Mouse (Mus musculus) hindbrain, embryonic 14.5 days (tissue): ENCODE measurements at regions not wholly inside any gene's neighbourhood (a gene's known extent, or its start where the extent isn't known, plus 50 kb on each side); places are given as distances from the start of the nearest gene placed in this dataset.
"Not testable (repeated sequence)": the region's sequence is repeated elsewhere in the genome, so short reads cannot be mapped to it uniquely, and the experiment has no call there.

Experiments used
- ATAC-seq: fragments of 200-750 bp; cut with Nextera tagmentation; 2 replicates; pipeline ENCODE4 v1.8.0; 2017; ENCODE audit warnings: moderate number of reproducible peaks, mild to moderate bottlenecking, moderate TSS enrichment, moderate library complexity; ENCODE audit not compliant: low FRiP score
- DNase-seq: peaks from one replicate; pipeline ENCODE4 v3.0.0-alpha.2; 2015; ENCODE audit warnings: low spot score
- H3K27ac ChIP-seq: fragments of 300-500 bp; sonication (generic); 2 replicates; pipeline ENCODE4 v1.5.1; 2014; ENCODE audit warnings: mild to moderate bottlenecking, moderate library complexity
- H3K27me3 ChIP-seq: fragments of 300-500 bp; sonication (generic); 2 replicates; pipeline ENCODE4 v1.6.1; 2014; ENCODE audit warnings: mild to moderate bottlenecking, low read length, mixed read lengths; ENCODE audit not compliant: control insufficient read depth, insufficient read depth
- H3K36me3 ChIP-seq: fragments of 300-500 bp; sonication (generic); replicated peaks from 2 replicates; pipeline ENCODE4 v1.6.1; 2014; ENCODE audit not compliant: control insufficient read depth, insufficient read depth
- H3K4me1 ChIP-seq: fragments of 300-500 bp; sonication (generic); replicated peaks from 2 replicates; pipeline ENCODE4 v1.6.1; 2014; ENCODE audit warnings: antibody characterized with exemption, low read length, mixed read lengths; ENCODE audit not compliant: control insufficient read depth, insufficient read depth
- H3K4me2 ChIP-seq: fragments of 300-500 bp; sonication (generic); replicated peaks from 2 replicates; pipeline ENCODE4 v1.6.1; 2014; ENCODE audit warnings: mild to moderate bottlenecking, moderate library complexity
- H3K4me3 ChIP-seq: fragments of 300-500 bp; sonication (generic); replicated peaks from 2 replicates; pipeline ENCODE4 v1.5.1; 2014; ENCODE audit warnings: mild to moderate bottlenecking, low read length
- H3K9ac ChIP-seq: fragments of 300-500 bp; sonication (generic); 2 replicates; pipeline ENCODE4 v1.6.1; 2014
- H3K9me3 ChIP-seq: fragments of 300-500 bp; sonication (generic); 2 replicates; pipeline ENCODE4 v1.6.1; 2016; ENCODE audit warnings: low read length; ENCODE audit not compliant: control insufficient read depth
- WGBS: fragments of 180-500 bp; shearing (Covaris S2); extraction: QIAGEN DNeasy Blood & Tissue Kit; methylation state at CpG from one replicate; pipeline ENCODE4 v1.1.7; 2014; 5-methylcytosine and 5-hydroxymethylcytosine counted together

DNA sequence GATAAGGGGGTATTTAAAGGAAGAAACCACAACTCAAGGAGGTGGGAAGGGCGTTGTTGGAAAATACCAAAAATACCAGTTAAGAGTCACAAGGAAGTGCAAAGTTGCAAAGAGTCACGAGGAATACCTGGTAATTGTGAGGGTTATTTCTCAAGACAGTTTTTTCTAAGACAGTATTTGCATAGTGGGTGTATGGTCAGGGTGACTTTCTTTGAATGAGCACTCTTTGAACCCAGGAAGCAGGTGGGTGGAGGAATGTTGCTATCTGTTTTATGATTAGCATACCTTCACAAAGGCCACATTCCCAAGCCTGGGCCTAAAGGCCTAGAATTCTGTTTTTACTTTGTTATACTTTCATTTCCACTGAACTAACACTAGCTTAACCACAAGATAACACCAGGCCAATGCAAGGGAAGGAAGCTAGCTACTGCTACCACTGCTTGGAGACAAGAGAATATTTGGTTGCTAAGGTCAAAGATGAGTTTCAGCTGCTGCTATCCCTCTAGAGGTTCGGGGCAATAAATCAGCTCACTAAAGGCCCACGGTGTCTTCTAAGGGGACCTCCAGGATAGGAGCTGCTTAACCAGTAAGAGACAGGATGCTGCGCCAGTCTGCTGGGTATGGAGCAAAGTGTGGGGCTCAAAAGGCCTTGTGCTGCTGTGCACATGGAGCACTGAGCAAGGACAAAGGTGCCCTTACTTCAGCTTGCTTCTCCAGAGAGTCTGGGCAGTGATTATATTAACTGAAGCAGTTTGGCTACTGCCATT lies 133.6 kb downstream of the Ptpn20 start:
- not testable (repeated sequence) for H3K9ac ChIP-seq, H3K4me3 ChIP-seq, H3K4me1 ChIP-seq, H3K4me2 ChIP-seq, DNase-seq, H3K36me3 ChIP-seq, H3K27me3 ChIP-seq, H3K27ac ChIP-seq, H3K9me3 ChIP-seq, ATAC-seq
- 90% methylated on average over 5 of the region's 5 CpGs for WGBS

- Histone ChIP-seq H3K4me2 (no peak overlapping the region), H3K36me3 (no peaks in the 10 kb centered on the region), H3K9ac (no peak overlapping the region), H3K9me3 (no peaks in the 10 kb centered on the region), H3K4me1 (0 out of 2 replicates have a peak, but pooled peaks cover 2% of the 10 kb centered on the region), H3K27me3 (no peaks in the 10 kb centered on the region), H3K27ac (no peak overlapping the region), H3K4me3 (no peak overlapping the region)
- DNase-seq (no peak), ATAC-seq (no peak)
- 93% methylated on average over 10 of the region's 10 CpGs for WGBS
These were observed 137.5 kb downstream of the Ptpn20 start for GRCm38 (mm10) chr14:33726500-33726899.

DNA sequence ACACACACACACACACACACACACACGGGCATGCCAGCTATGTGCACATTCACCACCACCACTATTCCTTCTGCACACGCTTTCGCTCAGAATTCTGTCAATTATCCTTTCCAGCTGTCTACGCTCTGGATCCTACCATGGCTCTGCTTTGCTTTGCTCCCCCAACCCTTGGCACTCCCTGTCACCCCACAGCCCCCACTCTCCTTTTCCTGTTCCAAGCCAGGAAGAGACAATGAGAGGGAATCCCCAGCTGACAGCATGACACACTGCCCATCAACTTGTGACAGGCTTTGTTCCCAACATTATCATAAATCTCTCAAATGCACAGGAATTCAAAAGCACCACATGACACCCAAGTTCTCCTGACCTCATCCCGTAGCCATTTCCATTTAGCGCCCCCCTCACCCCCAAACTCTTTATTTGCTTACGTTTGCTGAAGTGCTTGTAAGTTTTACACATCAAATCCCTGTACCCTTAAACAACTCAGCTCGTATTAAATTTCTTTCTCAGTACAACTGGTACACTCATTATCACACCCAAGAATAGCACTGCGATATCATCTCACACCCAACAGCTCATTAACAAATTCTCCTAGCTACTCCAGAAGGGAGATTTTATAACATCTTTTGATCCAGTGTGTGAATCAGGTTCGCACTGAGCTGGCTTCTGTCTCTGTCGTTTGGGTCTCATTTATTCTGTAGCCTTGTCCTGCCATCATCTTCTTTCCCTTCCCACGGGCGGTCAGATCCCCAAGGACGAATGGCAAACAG lies 140.3 kb downstream of the Ptpn20 start:
- H3K27ac ChIP-seq = no peak overlapping the region
- ATAC-seq (0 out of 2 replicates have a peak, but pooled peaks have one; percentile 46), DNase-seq (no peak)
- H3K4me2 ChIP-seq = no peak overlapping the region
- H3K36me3 ChIP-seq = no peaks in the 10 kb centered on the region
- no peaks in the 10 kb centered on the region for H3K27me3 ChIP-seq
- 0 out of 2 replicates have a peak, but pooled peaks cover 2% of the 10 kb centered on the region for H3K4me1 ChIP-seq
- no peak overlapping the region for H3K9ac ChIP-seq
- H3K9me3 ChIP-seq = no peaks in the 10 kb centered on the region
- no peak overlapping the region for H3K4me3 ChIP-seq
- 43% methylated on average over 13 of the region's 14 CpGs for WGBS

- H3K27ac ChIP-seq = no peak overlapping the region
- no peak overlapping the region for H3K9ac ChIP-seq
- DNase-seq (peak; percentile 51), ATAC-seq (no peak; the same call in 1 of the 2 replicates)
- no peaks in the 10 kb centered on the region for H3K9me3 ChIP-seq
- H3K4me3 ChIP-seq = no peak overlapping the region
- 24% methylated on average over 5 of the region's 5 CpGs for WGBS
- no peaks in the 10 kb centered on the region for H3K27me3 ChIP-seq
- H3K4me2 ChIP-seq = no peak overlapping the region
- H3K4me1 ChIP-seq = 0 out of 2 replicates have a peak, but pooled peaks cover 2% of the 10 kb centered on the region
- H3K36me3 ChIP-seq = no peaks in the 10 kb centered on the region
These were observed 143.7 kb downstream of the Ptpn20 start for GRCm38 (mm10) chr14:33732698-33733097.

- Histone ChIP-seq H3K4me1 (no peaks in the 10 kb centered on the region), H3K4me2 (no peak overlapping the region), H3K27me3 (no peaks in the 10 kb centered on the region), H3K36me3 (no peaks in the 10 kb centered on the region), H3K9ac (no peak overlapping the region), H3K9me3 (no peaks in the 10 kb centered on the region), H3K27ac (no peak overlapping the region), H3K4me3 (no peak overlapping the region)
- ATAC-seq = peak; percentile 68; the same call in 1 of the 2 replicates
- WGBS = 58% methylated on average over 5 of the region's 5 CpGs
- peak; percentile 35 for DNase-seq
These were observed 145.5 kb downstream of the Ptpn20 start for GRCm38 (mm10) chr14:33734446-33735043.

DNA sequence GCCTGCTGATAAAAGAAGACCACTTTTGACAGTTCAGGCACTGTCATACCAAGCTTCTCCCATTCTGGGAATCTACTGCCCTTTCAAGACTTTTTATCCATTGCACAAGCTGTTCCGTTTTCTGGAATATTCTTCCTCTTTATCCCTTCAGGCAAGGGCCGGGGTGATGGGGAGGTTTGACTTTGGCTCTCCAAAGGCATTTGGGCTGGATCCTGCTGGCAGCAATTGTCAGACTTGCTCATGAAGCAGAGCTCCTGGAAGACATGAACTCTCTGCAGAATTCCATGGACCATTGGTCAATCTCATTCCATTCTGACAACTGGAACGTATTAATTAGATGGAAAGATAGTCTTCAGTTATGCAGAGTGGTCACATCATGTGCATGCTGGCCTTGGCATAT lies 146.6 kb downstream of the Ptpn20 start:
- H3K9ac ChIP-seq = no peak overlapping the region

GRCm38 (mm10) chr14:33746181-33746580 lies 157.2 kb downstream of the Ptpn20 start:
- H3K4me3 ChIP-seq = no peak overlapping the region
- WGBS = 86% methylated on average over 4 of the region's 4 CpGs
- H3K27ac ChIP-seq = no peak overlapping the region
- no peaks in the 10 kb centered on the region for H3K27me3 ChIP-seq
- ATAC-seq (no peak), DNase-seq (no peak)
- no peak overlapping the region for H3K4me2 ChIP-seq
- H3K36me3 ChIP-seq = no peaks in the 10 kb centered on the region
- no peaks in the 10 kb centered on the region for H3K9me3 ChIP-seq
- no peaks in the 10 kb centered on the region for H3K4me1 ChIP-seq
- H3K9ac ChIP-seq = no peak overlapping the region

More for the DNA sequence above, 146.6 kb downstream of the Ptpn20 start:
- no peaks in the 10 kb centered on the region for H3K9me3 ChIP-seq
- H3K36me3 ChIP-seq = no peaks in the 10 kb centered on the region
- H3K27ac ChIP-seq = no peak overlapping the region
- no peaks in the 10 kb centered on the region for H3K27me3 ChIP-seq
- H3K4me1 ChIP-seq = no peaks in the 10 kb centered on the region
- no peak overlapping the region for H3K4me2 ChIP-seq
- WGBS = 92% methylated on average over 3 of the region's 3 CpGs
- H3K4me3 ChIP-seq = no peak overlapping the region
- no peak for ATAC-seq
- no peak for DNase-seq

DNA sequence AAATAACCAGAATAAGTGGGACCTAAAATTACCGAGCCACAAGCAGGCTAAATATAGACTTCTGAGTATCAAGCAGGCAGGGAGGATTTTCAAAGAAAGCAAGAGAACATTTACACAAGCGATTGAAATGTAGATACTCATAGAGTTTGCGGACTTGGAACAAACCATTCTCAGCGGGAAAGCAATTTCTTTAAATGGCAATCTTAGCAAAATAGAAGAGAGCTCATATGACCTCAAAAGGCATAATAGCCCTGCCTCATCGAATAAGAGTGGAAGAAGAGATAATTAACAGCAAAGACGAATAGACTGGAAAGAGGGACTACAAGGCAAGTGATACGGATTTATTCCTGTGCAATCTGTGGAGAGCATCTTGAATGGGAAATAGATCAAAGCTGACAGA lies 163.7 kb upstream of the Gdf10 start:
- DNase-seq (no peak), ATAC-seq (no peak)
- Histone ChIP-seq H3K4me3 (no peak overlapping the region), H3K9ac (no peak overlapping the region), H3K27me3 (no peaks in the 10 kb centered on the region), H3K4me2 (no peak overlapping the region), H3K4me1 (no peaks in the 10 kb centered on the region), H3K36me3 (no peaks in the 10 kb centered on the region), H3K27ac (no peak overlapping the region), H3K9me3 (no peaks in the 10 kb centered on the region)
- WGBS = 70% methylated on average over 7 of the region's 7 CpGs

- H3K27me3 ChIP-seq = no peaks in the 10 kb centered on the region
- H3K4me2 ChIP-seq = no peak overlapping the region
- H3K9ac ChIP-seq = no peak overlapping the region
- H3K4me1 ChIP-seq = no peaks in the 10 kb centered on the region
- H3K36me3 ChIP-seq = no peaks in the 10 kb centered on the region
- no peaks in the 10 kb centered on the region for H3K9me3 ChIP-seq
- H3K27ac ChIP-seq = no peak overlapping the region
- no peak for DNase-seq
- ATAC-seq = no peak
- no peak overlapping the region for H3K4me3 ChIP-seq
- WGBS = 67% methylated on average over 3 of the region's 3 CpGs
These were observed 159.7 kb upstream of the Gdf10 start for GRCm38 (mm10) chr14:33763641-33764046.
